Mouse (Mus musculus) spleen, postnatal 4 days (tissue): Measurements from ENCODE around the gene Tesk1.

ENCODE experiments used
- DNase-seq, 2 experiments: peaks; one replicate each; pipeline ENCODE4 v3.0.0; 2022; ENCODE audit warnings: low spot score in 2 of 2

Gene Tesk1

GRCm38 (mm10) chr4:43441639-43442038 lies at the start of gene Tesk1:
Gene Tesk1 (plus strand): TSS chr4:43441939.
- no peak for DNase-seq

- DNase-seq = no peak
Observed at GRCm38 (mm10) chr4:43394345-43394891, 47.3 kb upstream of the Tesk1 start.

- no peak for DNase-seq
Observed at GRCm38 (mm10) chr4:43395147-43395546, 46.6 kb upstream of the Tesk1 start.

GRCm38 (mm10) chr4:43395836-43396235 lies 45.9 kb upstream of the Tesk1 start:
- no peak for DNase-seq

GRCm38 (mm10) chr4:43396381-43396780 lies 45.4 kb upstream of the Tesk1 start:
- no peak for DNase-seq

GRCm38 (mm10) chr4:43398014-43398413 lies 43.7 kb upstream of the Tesk1 start:
- DNase-seq = no peak

GRCm38 (mm10) chr4:43398829-43399331 lies 42.9 kb upstream of the Tesk1 start:
- DNase-seq = no peak

GRCm38 (mm10) chr4:43399391-43400131 lies 42.2 kb upstream of the Tesk1 start:
- DNase-seq = no peak

- no peak for DNase-seq
Observed at GRCm38 (mm10) chr4:43400976-43401375, 40.8 kb upstream of the Tesk1 start.

- no peak for DNase-seq
Observed at GRCm38 (mm10) chr4:43401486-43401885, 40.3 kb upstream of the Tesk1 start.

- DNase-seq = no peak
Observed at GRCm38 (mm10) chr4:43402212-43402611, 39.5 kb upstream of the Tesk1 start.

- DNase-seq = no peak
Observed at GRCm38 (mm10) chr4:43404697-43405096, 37.0 kb upstream of the Tesk1 start.

GRCm38 (mm10) chr4:43406162-43406971 lies 35.4 kb upstream of the Tesk1 start:
- no peak for DNase-seq

GRCm38 (mm10) chr4:43407071-43407920 lies 34.4 kb upstream of the Tesk1 start:
- DNase-seq = no peak

GRCm38 (mm10) chr4:43414761-43415160 lies 27.0 kb upstream of the Tesk1 start:
- DNase-seq = no peak

- no peak for DNase-seq
Observed at GRCm38 (mm10) chr4:43415221-43416070, 26.3 kb upstream of the Tesk1 start.

- DNase-seq = no peak
Observed at GRCm38 (mm10) chr4:43416071-43416490, 25.7 kb upstream of the Tesk1 start.

GRCm38 (mm10) chr4:43417269-43418062 lies 24.3 kb upstream of the Tesk1 start:
- DNase-seq = no peak

GRCm38 (mm10) chr4:43418450-43418849 lies 23.3 kb upstream of the Tesk1 start:
- no peak for DNase-seq
